Mouse (Mus musculus) ES-E14 (cell line): ENCODE measurements around the gene Plekhg1.

Experiments
- CHD2 ChIP-seq: IDR thresholded peaks from 2 replicates; pipeline ENCODE4 v1.6.1; 2014; ENCODE audit warnings: mild to moderate bottlenecking, low read depth, low read length, inconsistent platforms
- MAFK ChIP-seq: IDR thresholded peaks from 2 replicates; pipeline ENCODE4 v1.6.1; 2014; ENCODE audit warnings: mild to moderate bottlenecking, low read depth, low read length, inconsistent platforms; ENCODE audit not compliant: insufficient read depth

GRCm38 (mm10) chr10:3715302-3715943 lies 24.7 kb upstream of the Plekhg1 start:
- TF ChIP-seq CHD2 (no peak), MAFK (no peak)
